In the genomic region with DNA sequence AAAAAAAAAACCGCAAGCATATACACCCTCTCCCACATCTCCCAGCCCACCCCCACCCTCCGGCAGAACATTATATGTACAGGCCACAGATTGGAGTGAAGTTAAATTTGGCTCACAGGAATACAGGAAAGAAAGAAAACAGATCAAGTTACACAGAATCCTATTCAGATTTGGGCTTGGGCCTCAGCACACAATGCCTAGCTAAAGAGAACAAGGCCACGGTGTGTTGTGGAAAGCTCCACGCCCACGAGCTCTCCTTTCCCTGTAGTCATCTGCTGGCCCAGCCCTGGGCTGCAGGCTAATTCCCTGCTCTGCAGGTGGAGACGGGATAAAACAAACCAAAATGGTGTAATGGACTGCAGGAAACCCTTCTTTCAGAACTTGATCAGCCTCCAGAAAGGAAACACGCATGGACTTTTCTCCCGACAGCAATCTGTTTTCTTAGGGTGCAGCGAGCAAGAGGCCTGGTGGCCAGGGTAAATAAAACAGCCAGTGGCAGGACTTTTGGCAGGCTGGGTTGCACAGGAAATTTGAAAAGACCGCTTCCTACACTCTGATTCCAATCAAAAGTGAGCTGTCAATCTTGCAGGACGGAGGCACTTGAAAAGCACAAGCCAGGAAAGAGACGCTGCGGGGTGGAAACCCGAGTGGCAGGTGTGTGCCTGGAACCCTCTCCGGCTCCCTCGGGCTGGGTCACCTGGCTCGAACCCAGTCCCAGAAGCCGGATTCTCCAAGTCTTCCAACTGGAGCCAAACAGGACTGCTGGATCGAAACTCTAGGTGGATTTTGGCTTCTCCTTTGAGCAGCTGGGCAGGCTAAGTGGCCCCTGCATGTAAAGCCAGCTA, we compare ENCODE assay signal across 8 mouse cellular contexts.
DNase-seq lines count a peak whose midpoint lies in the region; ATAC-seq lines count a peak whose summit lies in the region.

No protein-coding gene starts in this region.

- no peak overlapping the region for H3K4me3 ChIP-seq in liver, embryonic 12.5 days

- peak overlapping the region; percentile 40; the same call in 1 of the 2 replicates for H3K27ac ChIP-seq in liver, embryonic 12.5 days

- whole genome bisulfite sequencing in liver, embryonic 12.5 days (ENCODE audit: insufficient replicate concordance), result 24% methylated on average over 19 of the region's 19 CpGs

- peaks cover 33% of the 10 kb centered on the region for H3K4me1 ChIP-seq in liver, embryonic 12.5 days

- peak overlapping the region; percentile 27; the same call in 1 of the 2 replicates for H3K4me2 ChIP-seq in liver, embryonic 12.5 days

- H3K27me3 ChIP-seq in liver, embryonic 12.5 days (replicated peaks), result peaks cover 3% of the 10 kb centered on the region; the same call in 1 of the 2 replicates

- ATAC-seq in frontal cortex, adult (ENCODE audit: low TSS enrichment), result peak; percentile 82
- ATAC-seq in liver, embryonic 12.5 days, result no peak
- no peak for ATAC-seq in CD4-positive, CD25-positive, alpha-beta regulatory T cell, adult 4 months
- ATAC-seq in erythroblast, adult 5-6 weeks (replicated peaks; ENCODE audit: low FRiP score, poor library complexity, severe bottlenecking), result no peak

- no peaks in the 10 kb centered on the region for H3K9me3 ChIP-seq in liver, embryonic 12.5 days (replicated peaks)

- no peak for DNase-seq in frontal cortex, postnatal 36 days (ENCODE audit: low spot score in 2 of 2)
- DNase-seq in adipocyte (ENCODE audit: low spot score), result peak; percentile 83
- DNase-seq in heart, postnatal 4 days, result peak; percentile 36
- DNase-seq in spleen, postnatal 10 days (ENCODE audit: low spot score in 2 of 2), result no peak

- H3K9ac ChIP-seq in liver, embryonic 12.5 days, result no peak overlapping the region

- H3K36me3 ChIP-seq in liver, embryonic 12.5 days, result no peaks in the 10 kb centered on the region

Comparison
In these comparisons a context has a peak if more than half of its experiments do, and no peak if none do; other contexts are left out.
1. DNase-seq: peak in adipocyte (single experiment) and heart, postnatal 4 days (single experiment); none in frontal cortex, postnatal 36 days (0 of 2) and spleen, postnatal 10 days (0 of 2).